Mouse (Mus musculus) liver, embryonic 12.5 days (tissue): ENCODE measurements around the gene Arhgap35. TPM values are rescaled to one million over a fixed set of nuclear protein-coding genes. Genes with fewer than 3 reads are reported as not detected.
A peak's percentile ranks its signal among the peaks of the same experiment; 100 is the strongest.
"Not testable (repeated sequence)": the region's sequence is repeated elsewhere in the genome, so short reads cannot be mapped to it uniquely, and the experiment has no call there.

Experiments
- ATAC-seq: fragments of 200-750 bp; cut with Nextera tagmentation; 2 replicates; pipeline ENCODE4 v1.8.0; 2017; ENCODE audit warnings: moderate number of reproducible peaks, mild to moderate bottlenecking, moderate library complexity
- H3K27ac ChIP-seq: fragments of 300-500 bp; sonication (generic); 2 replicates; pipeline ENCODE4 v1.5.1; 2016; ENCODE audit warnings: mild to moderate bottlenecking
- H3K27me3 ChIP-seq: fragments of 300-500 bp; sonication (generic); replicated peaks from 2 replicates; pipeline ENCODE4 v1.6.1; 2016; ENCODE audit warnings: mild to moderate bottlenecking, moderate library complexity
- H3K36me3 ChIP-seq: fragments of 300-500 bp; sonication (generic); 2 replicates; pipeline ENCODE4 v1.6.1; 2016; ENCODE audit warnings: mild to moderate bottlenecking, moderate library complexity
- H3K4me1 ChIP-seq: fragments of 300-500 bp; sonication (generic); 2 replicates; pipeline ENCODE4 v1.6.1; 2016
- H3K4me2 ChIP-seq: fragments of 300-500 bp; sonication (generic); 2 replicates; pipeline ENCODE4 v1.6.1; 2016; ENCODE audit warnings: mild to moderate bottlenecking, moderate library complexity
- H3K4me3 ChIP-seq: fragments of 300-500 bp; sonication (generic); 2 replicates; pipeline ENCODE4 v1.5.1; 2016; ENCODE audit warnings: mild to moderate bottlenecking, moderate library complexity
- H3K9ac ChIP-seq: fragments of 300-500 bp; sonication (generic); 2 replicates; pipeline ENCODE4 v1.6.1; 2016; ENCODE audit warnings: mild to moderate bottlenecking, moderate library complexity
- H3K9me3 ChIP-seq: fragments of 300-500 bp; sonication (generic); replicated peaks from 2 replicates; pipeline ENCODE4 v1.6.1; 2016; ENCODE audit warnings: mild to moderate bottlenecking, moderate library complexity
- WGBS: fragments of 180-500 bp; shearing (Covaris S2); methylation state at CpG from one replicate; pipeline ENCODE4 v1.1.7; 2016; ENCODE audit not compliant: insufficient replicate concordance; 5-methylcytosine and 5-hydroxymethylcytosine counted together
- polyA plus RNA-seq: library from polyadenylated mRNA; unstranded; fragments of >200 nt; fragmentation: Nextera tagmentation; extraction: Ambion mirVana; gene quantifications from 2 replicates; pipeline ENCODE4 v1.2.1, GENCODE M21; 2016

Arhgap35 gene
- 4.4 and 4.7 TPM in 2 replicates for polyA plus RNA-seq

DNA sequence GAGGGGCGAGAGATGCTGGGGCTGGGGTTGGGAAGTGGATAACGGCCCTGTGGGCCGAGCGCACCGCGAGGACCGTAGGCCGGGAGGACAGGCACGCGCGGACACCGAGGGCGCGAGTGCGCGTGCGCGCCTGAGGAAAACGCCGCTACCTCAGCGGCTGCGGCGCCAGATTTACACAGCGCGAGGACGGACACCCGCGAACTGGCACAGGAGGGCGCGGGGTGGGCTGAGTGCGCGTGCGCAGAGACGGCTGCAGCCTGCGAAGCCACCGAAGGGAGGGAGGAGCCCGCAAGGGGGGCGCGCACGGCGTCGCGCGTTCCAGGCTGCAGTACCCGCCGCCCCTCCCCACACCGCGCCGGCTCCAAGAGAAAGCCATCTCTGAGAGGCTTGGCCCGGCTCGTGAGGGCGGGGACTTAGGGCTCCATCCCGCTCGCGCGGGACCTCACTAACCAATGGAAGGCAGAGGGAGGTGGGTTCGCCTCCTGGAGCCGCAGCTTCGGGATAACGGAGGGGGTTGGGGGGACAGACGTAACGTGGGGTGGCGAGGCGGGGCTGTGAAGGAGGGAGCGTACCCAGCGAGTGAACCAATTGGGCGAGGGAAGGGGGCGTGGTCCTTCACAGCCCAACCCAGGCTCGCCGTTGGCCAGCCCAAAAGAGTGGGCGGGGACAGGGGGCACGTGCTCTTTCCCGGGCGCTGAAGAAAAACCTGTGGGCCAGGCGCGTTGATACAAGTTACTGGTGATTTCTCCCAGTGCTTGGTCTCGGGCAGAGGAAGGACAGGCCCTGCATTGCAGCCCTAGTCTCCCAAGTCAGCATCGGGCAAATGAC is at the start of gene Arhgap35:
Gene Arhgap35, minus strand, starts transcription at position 106 of the 828 bp plus-strand sequence.
- H3K4me2 ChIP-seq: peak within 1 kb of the TSS; percentile 98
- H3K4me3 ChIP-seq: peak within 1 kb of the TSS; percentile 84
- peak within 1 kb of the TSS; percentile 94 for H3K27ac ChIP-seq
- peak; percentile 94 for ATAC-seq
- H3K4me1 ChIP-seq: peaks cover 65% of the 10 kb centered on the region
- peaks cover 5% of the 10 kb centered on the region; the same call in 1 of the 2 replicates for H3K36me3 ChIP-seq
- under 1% methylated on average over 78 of the region's 78 CpGs for WGBS
- no peaks in the 10 kb centered on the region for H3K9me3 ChIP-seq
- peak within 1 kb of the TSS; percentile 87 for H3K9ac ChIP-seq
- H3K27me3 ChIP-seq: peaks cover 44% of the 10 kb centered on the region

DNA sequence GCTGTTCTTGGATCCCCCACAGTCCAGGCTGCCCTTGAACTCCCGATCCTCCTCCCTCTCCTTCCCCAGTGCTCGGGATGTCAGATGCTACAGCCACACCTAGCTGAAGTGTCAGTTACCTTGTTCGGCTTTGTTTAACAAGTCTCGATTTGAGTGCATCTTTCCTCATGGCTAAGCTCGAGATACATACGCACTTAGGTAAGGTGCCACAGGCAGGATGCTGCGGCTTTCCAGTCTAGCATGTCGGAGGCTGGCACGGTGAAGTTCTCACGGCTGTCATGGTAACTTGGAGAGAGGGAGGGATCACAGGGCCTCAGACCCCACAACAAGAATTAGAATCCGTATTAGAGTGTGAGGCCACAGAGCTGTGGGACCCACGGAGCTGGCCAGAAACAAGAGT is 29.5 kb upstream of the Arhgap35 start:
- no peaks in the 10 kb centered on the region for H3K27me3 ChIP-seq
- H3K27ac ChIP-seq: no peak overlapping the region
- H3K9me3 ChIP-seq: no peaks in the 10 kb centered on the region
- ATAC-seq: no peak
- H3K4me3 ChIP-seq: no peak overlapping the region
- no peak overlapping the region for H3K9ac ChIP-seq
- no peaks in the 10 kb centered on the region for H3K4me1 ChIP-seq
- no peaks in the 10 kb centered on the region for H3K36me3 ChIP-seq
- WGBS: 73% methylated on average over 12 of the region's 12 CpGs
- H3K4me2 ChIP-seq: no peak overlapping the region

DNA sequence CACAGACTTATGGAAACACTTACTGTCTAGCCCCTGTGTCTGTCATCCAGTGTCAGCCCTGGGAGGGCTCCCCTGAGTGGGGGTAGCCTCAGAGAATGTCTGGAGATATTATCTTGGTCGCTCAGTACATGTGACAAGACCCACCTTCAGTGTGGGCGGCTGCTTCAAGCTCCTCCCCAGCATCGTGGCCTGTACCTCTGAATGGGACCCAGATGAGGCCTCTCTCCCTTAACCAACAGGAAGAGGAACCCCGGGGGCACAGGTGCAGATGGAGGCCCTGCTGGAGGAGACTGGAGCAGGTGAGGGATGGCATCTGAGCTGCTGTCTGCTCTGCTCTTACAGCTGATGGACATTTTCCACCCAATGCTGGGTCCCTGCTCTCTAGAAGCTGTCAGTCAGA is 28.3 kb upstream of the Arhgap35 start:
- H3K4me1 ChIP-seq, H3K9me3 ChIP-seq, H3K4me3 ChIP-seq, H3K4me2 ChIP-seq, H3K27me3 ChIP-seq, H3K27ac ChIP-seq, H3K36me3 ChIP-seq, H3K9ac ChIP-seq: not testable (repeated sequence)
- 28% methylated on average over 4 of the region's 4 CpGs for WGBS
- peak; percentile 24; the same call in 1 of the 2 replicates for ATAC-seq

DNA sequence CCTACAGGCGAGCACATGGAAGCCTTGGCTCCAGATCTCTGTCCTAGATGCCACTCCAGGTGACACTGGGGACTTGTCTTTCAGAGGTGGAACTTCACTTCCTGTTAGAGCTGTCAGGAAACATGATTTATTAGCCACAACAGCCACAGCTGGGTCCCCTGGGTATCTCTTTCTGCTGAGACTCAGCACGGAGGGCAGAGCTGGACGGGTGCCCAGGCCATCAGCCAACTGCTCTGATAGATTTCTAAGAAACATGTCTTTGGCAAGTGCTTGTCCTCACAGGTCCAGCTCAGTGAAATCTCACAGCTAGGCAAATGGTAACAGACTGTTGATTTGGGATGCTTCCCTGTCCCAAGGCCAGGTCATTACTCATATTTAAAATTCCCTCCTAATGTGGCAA is 24.2 kb upstream of the Arhgap35 start:
- H3K27ac ChIP-seq: no peak overlapping the region
- ATAC-seq: no peak
- H3K4me2 ChIP-seq: no peak overlapping the region
- no peaks in the 10 kb centered on the region for H3K27me3 ChIP-seq
- 67% methylated on average over 3 of the region's 3 CpGs for WGBS
- no peaks in the 10 kb centered on the region for H3K4me1 ChIP-seq
- H3K9me3 ChIP-seq: no peaks in the 10 kb centered on the region
- no peak overlapping the region for H3K4me3 ChIP-seq
- H3K36me3 ChIP-seq: no peaks in the 10 kb centered on the region
- no peak overlapping the region for H3K9ac ChIP-seq

DNA sequence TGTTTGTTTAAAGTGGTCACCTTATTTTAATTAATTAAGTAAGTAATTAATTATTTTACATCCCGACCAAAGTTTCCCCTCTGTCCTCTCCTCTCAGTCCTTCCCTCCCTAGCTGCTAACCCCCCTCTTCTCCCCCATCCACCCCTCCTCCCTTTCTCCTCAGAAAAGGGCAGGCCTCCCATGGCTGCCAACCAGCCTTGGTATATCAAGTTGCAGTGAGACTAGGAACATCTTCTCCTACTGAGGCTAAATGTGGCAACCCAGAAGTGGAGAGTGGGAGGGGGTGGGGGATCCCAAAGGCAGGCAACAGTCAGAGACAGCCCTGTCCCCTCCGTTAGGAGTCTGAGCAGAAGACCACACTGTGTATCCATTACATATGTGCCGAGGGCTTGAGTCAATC is 20.3 kb upstream of the Arhgap35 start:
- no peaks in the 10 kb centered on the region for H3K9me3 ChIP-seq
- no peak for ATAC-seq
- H3K27me3 ChIP-seq: no peaks in the 10 kb centered on the region
- H3K4me3 ChIP-seq: no peak overlapping the region
- 52% methylated on average over 3 of the region's 3 CpGs for WGBS
- H3K36me3 ChIP-seq: no peaks in the 10 kb centered on the region
- no peak overlapping the region for H3K9ac ChIP-seq
- H3K4me1 ChIP-seq: no peaks in the 10 kb centered on the region
- no peak overlapping the region for H3K4me2 ChIP-seq
- H3K27ac ChIP-seq: no peak overlapping the region

DNA sequence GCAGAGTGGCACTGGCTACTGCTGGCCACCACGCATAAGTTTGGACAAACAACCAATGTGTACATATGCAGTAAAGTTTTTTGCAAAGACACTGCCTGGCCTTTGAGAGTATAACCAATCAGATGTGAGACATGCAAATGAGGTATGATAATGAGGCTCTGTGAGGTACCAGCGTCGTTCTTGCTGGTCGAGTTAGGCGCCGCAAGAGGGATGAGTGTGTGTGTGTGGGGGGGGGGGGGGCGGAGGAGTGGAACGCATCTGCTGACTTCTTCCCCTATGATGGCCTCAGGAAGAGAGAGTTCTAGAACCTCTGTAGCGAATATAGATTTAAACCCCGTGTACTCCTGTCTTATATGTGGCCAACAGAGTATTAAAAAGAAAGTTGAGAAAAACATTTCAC is 19.1 kb upstream of the Arhgap35 start:
- not testable (repeated sequence) for H3K4me3 ChIP-seq, H3K9me3 ChIP-seq, H3K9ac ChIP-seq, H3K4me1 ChIP-seq, H3K27ac ChIP-seq, H3K27me3 ChIP-seq, H3K36me3 ChIP-seq
- WGBS: 4% methylated on average over 9 of the region's 10 CpGs
- peak overlapping the region; percentile 22; the same call in 1 of the 2 replicates for H3K4me2 ChIP-seq
- peak; percentile 57 for ATAC-seq

DNA sequence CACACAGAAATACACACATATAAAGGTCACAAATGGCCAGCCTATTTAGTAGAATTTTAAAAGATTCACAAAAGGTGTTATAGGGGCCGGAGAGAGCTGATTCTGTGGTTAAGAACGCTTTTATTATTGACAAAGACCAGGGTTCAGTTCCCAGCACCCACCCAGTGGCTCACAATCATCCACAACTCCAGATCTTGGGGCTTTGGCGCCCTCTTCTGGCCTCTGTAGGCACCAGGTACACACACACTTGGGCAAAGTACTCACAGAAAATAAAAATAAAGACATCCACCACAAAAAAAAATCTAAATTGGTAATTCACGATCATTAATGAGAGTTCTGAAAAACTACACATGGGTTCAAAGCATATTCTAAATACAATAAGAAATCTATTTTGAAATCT is 17.1 kb upstream of the Arhgap35 start:
- H3K36me3 ChIP-seq: no peaks in the 10 kb centered on the region
- H3K27ac ChIP-seq: no peak overlapping the region
- H3K4me3 ChIP-seq: no peak overlapping the region
- H3K9ac ChIP-seq: no peak overlapping the region
- ATAC-seq: no peak
- 55% methylated on average over 4 of the region's 4 CpGs for WGBS
- no peak overlapping the region for H3K4me2 ChIP-seq
- H3K4me1 ChIP-seq: 0 out of 2 replicates have a peak, but pooled peaks cover 4% of the 10 kb centered on the region
- no peaks in the 10 kb centered on the region for H3K9me3 ChIP-seq
- no peaks in the 10 kb centered on the region for H3K27me3 ChIP-seq

DNA sequence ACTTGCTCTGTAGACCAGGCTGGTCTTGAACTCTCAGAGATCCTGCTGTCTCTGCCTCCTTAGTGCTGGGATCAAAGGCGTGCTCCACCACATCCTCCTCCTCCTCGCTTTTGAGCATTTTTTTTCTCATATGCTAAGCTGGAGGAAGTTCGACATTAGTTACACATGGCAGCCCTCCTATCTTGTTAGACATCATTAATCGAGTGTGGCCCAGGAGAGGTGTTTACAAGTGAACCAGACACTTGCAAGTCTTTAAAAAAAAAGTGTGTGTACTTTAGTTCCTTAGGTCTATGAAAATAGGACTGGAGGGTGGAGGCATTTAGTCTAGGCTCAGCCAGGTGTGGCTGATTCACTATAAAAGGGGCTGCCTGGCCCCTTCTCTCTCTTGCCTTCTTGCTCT is 16.2 kb upstream of the Arhgap35 start:
- ATAC-seq: no peak
- WGBS: 53% methylated on average over 4 of the region's 4 CpGs

DNA sequence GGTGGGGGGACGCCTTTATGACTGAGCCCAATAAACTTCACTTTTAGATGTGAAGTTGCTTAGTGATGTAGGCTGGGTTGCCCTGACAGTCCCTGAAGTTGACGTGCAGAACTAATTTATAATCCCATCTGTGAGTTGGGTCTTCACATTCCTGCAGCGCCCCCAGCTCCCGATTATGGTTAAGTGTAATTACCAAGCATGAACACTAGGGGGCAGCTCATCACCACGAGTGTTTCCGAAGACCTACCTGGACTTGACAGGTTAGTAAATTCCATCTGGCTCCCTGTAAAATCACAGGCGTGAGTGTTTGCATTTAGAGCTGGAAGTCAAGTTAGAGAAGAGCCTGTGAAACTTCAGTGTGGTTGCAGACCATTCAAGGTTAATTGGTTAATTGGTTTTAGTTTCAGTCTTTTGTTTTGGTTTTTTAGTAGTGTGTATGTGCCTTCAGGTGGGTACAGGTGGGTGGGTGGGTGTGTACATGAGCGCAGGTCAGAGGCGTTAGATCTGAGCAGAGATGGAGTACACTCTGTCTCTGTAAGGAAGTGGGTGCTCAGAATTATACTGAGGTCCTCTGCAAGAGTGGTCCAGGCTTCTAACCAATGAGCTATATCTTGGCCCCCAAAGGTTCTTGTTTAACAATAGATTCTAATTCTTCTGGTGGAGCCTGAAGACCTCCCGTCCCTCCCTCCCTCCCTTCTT is 15.0 kb upstream of the Arhgap35 start:
- H3K4me3 ChIP-seq: no peak overlapping the region
- 0 out of 2 replicates have a peak, but pooled peaks cover 4% of the 10 kb centered on the region for H3K4me1 ChIP-seq
- no peak for ATAC-seq
- H3K36me3 ChIP-seq: no peaks in the 10 kb centered on the region
- no peaks in the 10 kb centered on the region for H3K27me3 ChIP-seq
- H3K9me3 ChIP-seq: no peaks in the 10 kb centered on the region
- no peak overlapping the region for H3K4me2 ChIP-seq
- no peak overlapping the region for H3K27ac ChIP-seq
- 11% methylated on average over 10 of the region's 10 CpGs for WGBS
- H3K9ac ChIP-seq: no peak overlapping the region

More for the DNA sequence above, 16.2 kb upstream of the Arhgap35 start:
- Histone ChIP-seq H3K9ac (no peak overlapping the region), H3K36me3 (no peaks in the 10 kb centered on the region), H3K9me3 (no peaks in the 10 kb centered on the region), H3K4me3 (no peak overlapping the region), H3K27me3 (no peaks in the 10 kb centered on the region), H3K4me1 (0 out of 2 replicates have a peak, but pooled peaks cover 4% of the 10 kb centered on the region), H3K27ac (no peak overlapping the region), H3K4me2 (no peak overlapping the region)

DNA sequence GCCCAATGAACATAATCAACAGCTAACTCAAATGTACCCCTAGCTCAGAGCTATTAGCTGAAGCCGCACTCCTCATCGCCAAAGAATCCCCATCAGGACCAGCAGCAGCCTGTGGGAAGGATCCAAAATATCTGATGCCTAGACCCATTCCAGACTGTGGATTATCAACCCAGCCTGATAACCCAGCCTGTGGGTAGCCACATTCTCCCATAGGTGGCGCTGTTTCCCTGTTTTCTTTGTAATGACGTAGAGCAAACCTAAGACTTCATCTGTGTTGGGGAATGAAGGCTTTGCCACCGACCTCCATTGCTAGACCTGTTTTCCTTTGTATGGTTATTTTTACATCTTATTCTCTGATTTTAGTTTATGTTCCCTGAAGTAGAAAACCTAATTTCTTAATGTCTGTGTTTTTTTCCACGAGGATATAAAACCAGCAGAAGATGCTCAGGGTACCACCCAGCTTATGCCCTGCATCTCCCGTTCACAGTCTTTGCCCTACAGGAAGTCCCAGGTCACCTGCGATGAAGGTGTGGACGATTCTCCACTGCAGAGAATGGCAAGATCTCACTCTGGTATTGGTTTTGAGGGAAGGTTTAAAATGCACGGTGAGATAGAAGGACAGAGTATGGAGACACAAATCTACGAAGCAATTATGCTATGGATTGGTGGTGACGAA is 13.4 kb upstream of the Arhgap35 start:
- 31% methylated on average over 12 of the region's 12 CpGs for WGBS
- ATAC-seq: 0 out of 2 replicates have a peak, but pooled peaks have one; percentile 37
- H3K4me3 ChIP-seq: no peak overlapping the region

DNA sequence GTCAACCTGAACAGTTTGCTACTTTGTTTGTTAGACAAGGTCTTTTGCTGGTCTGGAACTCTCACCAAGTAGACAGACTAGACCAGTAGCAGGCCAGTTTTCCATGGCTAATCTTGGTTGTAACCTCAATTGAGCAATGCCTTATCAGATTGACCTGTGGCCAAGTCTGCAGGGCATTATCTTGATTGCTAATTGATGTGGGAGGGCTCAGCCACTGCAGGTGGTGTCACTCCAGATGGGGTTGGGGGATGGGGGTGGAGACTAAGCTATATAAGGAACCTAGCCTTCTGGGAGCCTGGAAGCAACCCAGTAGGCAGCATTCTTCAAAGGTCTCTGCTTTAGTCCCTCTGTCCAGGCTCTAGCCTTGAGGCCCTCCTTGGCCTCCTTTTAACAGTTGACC is 8.9 kb upstream of the Arhgap35 start:
- Histone ChIP-seq H3K9me3 (no peaks in the 10 kb centered on the region), H3K4me1 (peaks cover 5% of the 10 kb centered on the region)
- peak; percentile 46; the same call in 1 of the 2 replicates for ATAC-seq

More for the DNA sequence above, 13.4 kb upstream of the Arhgap35 start:
- H3K27me3 ChIP-seq: no peaks in the 10 kb centered on the region
- no peak overlapping the region for H3K9ac ChIP-seq
- no peak overlapping the region for H3K4me2 ChIP-seq
- no peaks in the 10 kb centered on the region for H3K36me3 ChIP-seq
- H3K9me3 ChIP-seq: no peaks in the 10 kb centered on the region
- no peak overlapping the region for H3K27ac ChIP-seq
- 0 out of 2 replicates have a peak, but pooled peaks cover 4% of the 10 kb centered on the region for H3K4me1 ChIP-seq

DNA sequence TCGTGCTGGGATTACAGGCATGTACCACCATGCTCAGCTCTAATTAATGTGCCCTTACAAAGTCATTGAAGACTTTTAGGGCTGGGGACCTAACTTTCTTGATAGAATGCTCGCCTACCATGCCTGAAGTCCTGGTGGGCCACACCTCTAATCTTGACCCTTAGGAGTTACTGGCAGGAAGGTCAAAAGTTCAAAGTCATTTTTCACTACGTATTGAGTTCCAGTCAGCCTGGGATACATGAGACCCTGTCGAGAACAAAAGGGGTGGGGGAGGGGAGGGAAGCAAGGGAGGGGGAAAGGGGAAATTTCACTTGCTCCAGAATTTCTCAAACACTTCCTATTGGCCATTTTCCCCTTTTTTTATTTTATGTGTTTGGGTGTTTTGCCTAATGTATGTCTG is 8.3 kb upstream of the Arhgap35 start:
- H3K27ac ChIP-seq: no peak overlapping the region
- no peak overlapping the region for H3K4me3 ChIP-seq
- H3K4me1 ChIP-seq: peaks cover 11% of the 10 kb centered on the region
- H3K36me3 ChIP-seq: no peaks in the 10 kb centered on the region
- no peaks in the 10 kb centered on the region for H3K9me3 ChIP-seq
- H3K4me2 ChIP-seq: no peak overlapping the region
- 31% methylated on average over 4 of the region's 4 CpGs for WGBS
- peaks cover 28% of the 10 kb centered on the region for H3K27me3 ChIP-seq
- ATAC-seq: no peak
- H3K9ac ChIP-seq: no peak overlapping the region

More for the DNA sequence above, 8.9 kb upstream of the Arhgap35 start:
- Histone ChIP-seq H3K4me2 (no peak overlapping the region), H3K36me3 (no peaks in the 10 kb centered on the region), H3K4me3 (no peak overlapping the region), H3K27ac (no peak overlapping the region; the same call in 1 of the 2 replicates), H3K9ac (no peak overlapping the region), H3K27me3 (peaks cover 23% of the 10 kb centered on the region)
